Mouse (Mus musculus): ENCODE measurements around the gene Asic2.

GRCm38 (mm10) chr11:81277406-81277805, 690.9 kb downstream of the Asic2 start:
- TF ChIP-seq CTCF (IDR thresholded peaks at IDR 0.05; ENCODE audit: control insufficient read depth, insufficient read depth, low read length) (no peak), POLR2A (IDR thresholded peaks at IDR 0.05; ENCODE audit: borderline replicate concordance, control insufficient read depth, low read depth, low read length) (no peak)
